Mouse (Mus musculus) MEL (cell line): ENCODE data around the gene Lsm2. TPM values are rescaled to one million over a fixed set of nuclear protein-coding genes. Genes with fewer than 3 reads are reported as not detected.

Experiments
- DNase-seq: peaks from one replicate; pipeline ENCODE4 v3.0.0; 2011; ENCODE audit warnings: low read depth, low spot score
- H3K27ac ChIP-seq: 2 replicates; pipeline ENCODE4 v1.5.1; 2012; ENCODE audit warnings: low read depth, mild to moderate bottlenecking, control low read depth, low read length, moderate library complexity; ENCODE audit not compliant: control insufficient read depth
- H3K27me3 ChIP-seq, 2 experiments: fragments of 150-350 bp in 1 of 2; sonication (generic) in 1 of 2; 2 replicates each; pipeline ENCODE4 v1.6.1; 2012; ENCODE audit warnings: low read length in 2 of 2, mild to moderate bottlenecking in 2 of 2, improper control_type of control experiment in 1 of 2, moderate library complexity in 1 of 2; ENCODE audit not compliant: insufficient read depth in 2 of 2, control insufficient read depth in 1 of 2
- H3K36me3 ChIP-seq, 2 experiments: 2 replicates each; pipeline ENCODE4 v1.6.1; 2012 to 2014; ENCODE audit warnings: low read length in 2 of 2, improper control_type of control experiment in 1 of 2, inconsistent platforms in 1 of 2, mild to moderate bottlenecking in 1 of 2; ENCODE audit not compliant: insufficient read depth in 2 of 2, control insufficient read depth in 1 of 2
- H3K4me1 ChIP-seq, 2 experiments: fragments of 150-350 bp in 1 of 2; sonication (generic) in 1 of 2; 2 replicates each; pipeline ENCODE4 v1.6.1; 2012; ENCODE audit warnings: low read length in 2 of 2, improper control_type of control experiment in 1 of 2, mild to moderate bottlenecking in 1 of 2; ENCODE audit not compliant: insufficient read depth in 2 of 2, control insufficient read depth in 1 of 2
- H3K4me3 ChIP-seq, 2 experiments: fragments of 150-350 bp in 1 of 2; sonication (generic) in 1 of 2; 2 replicates each; pipeline ENCODE4 v1.5.1; 2012; ENCODE audit warnings: low read depth in 2 of 2, low read length in 2 of 2, mild to moderate bottlenecking in 2 of 2, moderate library complexity in 2 of 2, control low read depth in 1 of 2, improper control_type of control experiment in 1 of 2; ENCODE audit not compliant: control insufficient read depth in 1 of 2, insufficient read depth in 1 of 2
- H3K79me2 ChIP-seq: 2 replicates; pipeline ENCODE4 v1.6.1; 2012; ENCODE audit warnings: mild to moderate bottlenecking, low read length, moderate library complexity; ENCODE audit not compliant: control insufficient read depth, poor library complexity, insufficient read depth
- H3K9ac ChIP-seq: 2 replicates; pipeline ENCODE4 v1.6.1; 2012; ENCODE audit warnings: low read depth, mild to moderate bottlenecking, control low read depth, low read length, moderate library complexity; ENCODE audit not compliant: control insufficient read depth, poor library complexity, severe bottlenecking
- H3K9me3 ChIP-seq: fragments of 150-350 bp; sonication (generic); replicated peaks from 2 replicates; pipeline ENCODE4 v1.6.1; 2012; ENCODE audit warnings: mild to moderate bottlenecking, low read length, improper control_type of control experiment, moderate library complexity; ENCODE audit not compliant: insufficient read depth
- BHLHE40 ChIP-seq: IDR thresholded peaks from 2 replicates; pipeline ENCODE4 v1.6.1; 2012; ENCODE audit warnings: low read depth, mild to moderate bottlenecking, inconsistent platforms, low read length, improper control_type of control experiment, borderline replicate concordance
- CHD1 ChIP-seq: IDR thresholded peaks from 2 replicates; pipeline ENCODE4 v1.6.1; 2012; ENCODE audit warnings: low read depth, mild to moderate bottlenecking, inconsistent platforms, low read length, improper control_type of control experiment
- CHD2 ChIP-seq: IDR thresholded peaks from 2 replicates; pipeline ENCODE4 v1.6.1; 2011; ENCODE audit warnings: low read length, improper control_type of control experiment
- GABPA ChIP-seq: IDR thresholded peaks from 2 replicates; pipeline ENCODE4 v1.6.1; 2012; ENCODE audit warnings: low read depth, mild to moderate bottlenecking, inconsistent platforms, low read length, improper control_type of control experiment, moderate library complexity
- KAT2A ChIP-seq: conservative IDR thresholded peaks from 2 replicates; pipeline ENCODE4 v1.6.1; 2012; ENCODE audit warnings: low read depth, low read length, improper control_type of control experiment, inconsistent platforms
- MAX ChIP-seq: IDR thresholded peaks from 2 replicates; pipeline ENCODE4 v1.6.1; 2011; ENCODE audit warnings: low read length, improper control_type of control experiment
- MXI1 ChIP-seq: IDR thresholded peaks from 2 replicates; pipeline ENCODE4 v1.6.1; 2011; ENCODE audit warnings: mild to moderate bottlenecking, low read depth, low read length, improper control_type of control experiment
- MYB ChIP-seq: IDR thresholded peaks from 2 replicates; pipeline ENCODE4 v1.6.1; 2011; ENCODE audit warnings: mild to moderate bottlenecking, low read depth, low read length, improper control_type of control experiment
- NELFE ChIP-seq: IDR thresholded peaks from 2 replicates; pipeline ENCODE4 v1.6.1; 2011; ENCODE audit warnings: low read depth, low read length, improper control_type of control experiment
- NRF1 ChIP-seq: IDR thresholded peaks from 2 replicates; pipeline ENCODE4 v1.6.1; 2014; ENCODE audit warnings: low read depth, mild to moderate bottlenecking, inconsistent platforms, low read length, improper control_type of control experiment, moderate library complexity; ENCODE audit not compliant: poor library complexity, insufficient read depth, severe bottlenecking
- POLR2A ChIP-seq, 2 experiments: IDR thresholded peaks; 2 replicates each; pipeline ENCODE4 v1.6.1; 2011 to 2012; ENCODE audit warnings: low read length in 2 of 2, mild to moderate bottlenecking in 2 of 2, control low read depth in 1 of 2, improper control_type of control experiment in 1 of 2, low read depth in 1 of 2, moderate library complexity in 1 of 2; ENCODE audit not compliant: control insufficient read depth in 1 of 2, insufficient read depth in 1 of 2, poor library complexity in 1 of 2
- RAD21 ChIP-seq: IDR thresholded peaks from 2 replicates; pipeline ENCODE4 v1.6.1; 2011; ENCODE audit warnings: mild to moderate bottlenecking, low read depth, low read length, improper control_type of control experiment
- SMC3 ChIP-seq: IDR thresholded peaks from 2 replicates; pipeline ENCODE4 v1.6.1; 2011; ENCODE audit warnings: low read depth, low read length, improper control_type of control experiment
- TCF12 ChIP-seq: IDR thresholded peaks from 2 replicates; pipeline ENCODE4 v1.6.1; 2014; ENCODE audit warnings: low read depth, mild to moderate bottlenecking, inconsistent platforms, low read length, improper control_type of control experiment, moderate library complexity
- USF1 ChIP-seq: IDR thresholded peaks from 2 replicates; pipeline ENCODE4 v1.6.1; 2014; ENCODE audit warnings: low read depth, mild to moderate bottlenecking, inconsistent platforms, low read length, improper control_type of control experiment, moderate library complexity
- USF2 ChIP-seq, 2 experiments: IDR thresholded peaks; 2 replicates each; pipeline ENCODE4 v1.6.1; 2011 to 2012; ENCODE audit warnings: improper control_type of control experiment in 2 of 2, low read length in 2 of 2, borderline replicate concordance in 1 of 2, inconsistent platforms in 1 of 2, low read depth in 1 of 2, mild to moderate bottlenecking in 1 of 2; ENCODE audit not compliant: insufficient read depth in 1 of 2
- ZMIZ1 ChIP-seq: IDR thresholded peaks from 2 replicates; pipeline ENCODE4 v1.6.1; 2012; ENCODE audit warnings: low read depth, mild to moderate bottlenecking, inconsistent platforms, low read length, improper control_type of control experiment, moderate library complexity
- polyA plus RNA-seq, 2 experiments: library from polyadenylated mRNA; stranded (reverse) in 1 of 2; unstranded in 1 of 2; fragments of >175 nt in 1 of 2; fragments of >200 nt in 1 of 2; gene quantifications; 2 replicates each; pipeline versions ENCODE4 v1.2.1 to v1.2.4; 2012; ENCODE audit warnings: low replicate concordance in 2 of 2, low read depth in 1 of 2; ENCODE audit not compliant: insufficient read length in 2 of 2, insufficient read depth in 1 of 2, missing spikeins in 1 of 2
- total RNA-seq: library from RNA; depleted of rRNA; stranded (reverse); fragments of 300-350 nt; gene quantifications from 2 replicates; pipeline ENCODE4 v1.2.3, GENCODE M21; 2012

Lsm2 gene
- total and polyA plus RNA-seq, 3 experiments = 57.9 to 180 TPM; not detected in 1

DNA sequence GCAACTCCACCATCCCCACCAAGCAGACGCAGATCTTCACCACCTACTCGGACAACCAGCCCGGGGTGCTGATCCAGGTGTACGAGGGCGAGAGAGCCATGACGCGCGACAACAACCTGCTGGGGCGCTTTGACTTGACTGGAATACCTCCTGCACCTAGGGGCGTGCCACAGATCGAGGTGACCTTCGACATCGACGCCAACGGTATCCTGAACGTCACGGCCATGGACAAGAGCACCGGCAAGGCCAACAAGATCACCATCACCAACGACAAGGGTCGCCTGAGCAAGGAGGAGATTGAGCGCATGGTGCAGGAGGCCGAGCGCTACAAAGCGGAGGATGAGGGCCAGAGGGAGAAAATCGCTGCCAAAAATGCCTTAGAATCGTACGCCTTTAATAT is 3.4 kb upstream of the Lsm2 start:
- H3K36me3 ChIP-seq = peaks cover 0 to 6% of the 10 kb centered on the region in 2 experiments; a peak in 2 of 4 replicates
- no peaks in the 10 kb centered on the region for H3K27me3 ChIP-seq
- DNase-seq = no peak
- no peak overlapping the region for H3K9ac ChIP-seq
- no peaks in the 10 kb centered on the region for H3K9me3 ChIP-seq
- no peak overlapping the region for H3K27ac ChIP-seq
- H3K4me3 ChIP-seq = no peak overlapping the region
- TF ChIP-seq KAT2A = no peak
- TF ChIP-seq NELFE = no peak
- no peak for TF ChIP-seq SMC3
- TF ChIP-seq USF2 (IDR thresholded peaks at IDR 0.05; ENCODE audit: borderline replicate concordance in 1 of 2, insufficient read depth in 1 of 2, low read depth in 1 of 2, low read length in 2 of 2) = no peak
- TF ChIP-seq MAX = no peak
- no peak for TF ChIP-seq MYB
- no peak for TF ChIP-seq BHLHE40
- TF ChIP-seq GABPA = no peak
- no peak for TF ChIP-seq TCF12
- TF ChIP-seq CHD2 = no peak
- peaks cover 20% of the 10 kb centered on the region for H3K79me2 ChIP-seq
- H3K4me1 ChIP-seq = no peaks in the 10 kb centered on the region

GRCm38 (mm10) chr17:34979631-34980030 is 2.0 kb upstream of the Lsm2 start:
- Histone ChIP-seq H3K9ac (no peak overlapping the region), H3K79me2 (peaks cover 30% of the 10 kb centered on the region), H3K36me3 (peaks cover 0 to 6% of the 10 kb centered on the region in 2 experiments; a peak in 2 of 4 replicates), H3K27ac (no peak overlapping the region), H3K9me3 (no peaks in the 10 kb centered on the region), H3K4me1 (no peaks in the 10 kb centered on the region; a peak in 1 of 4 replicates), H3K27me3 (no peaks in the 10 kb centered on the region), H3K4me3 (no peak overlapping the region)
- TF ChIP-seq USF1 (no peak), GABPA (no peak), ZMIZ1 (no peak), CHD1 (no peak), RAD21 (no peak), MXI1 (no peak), TCF12 (no peak), NRF1 (no peak), BHLHE40 (no peak), POLR2A (IDR thresholded peaks at IDR 0.05; ENCODE audit: control insufficient read depth in 1 of 2, insufficient read depth in 1 of 2, low read depth in 1 of 2, low read length in 2 of 2, poor library complexity in 1 of 2) (no peak)
- no peak for DNase-seq
